10 mouse cellular contexts compared by ENCODE assay signal in the genomic region with DNA sequence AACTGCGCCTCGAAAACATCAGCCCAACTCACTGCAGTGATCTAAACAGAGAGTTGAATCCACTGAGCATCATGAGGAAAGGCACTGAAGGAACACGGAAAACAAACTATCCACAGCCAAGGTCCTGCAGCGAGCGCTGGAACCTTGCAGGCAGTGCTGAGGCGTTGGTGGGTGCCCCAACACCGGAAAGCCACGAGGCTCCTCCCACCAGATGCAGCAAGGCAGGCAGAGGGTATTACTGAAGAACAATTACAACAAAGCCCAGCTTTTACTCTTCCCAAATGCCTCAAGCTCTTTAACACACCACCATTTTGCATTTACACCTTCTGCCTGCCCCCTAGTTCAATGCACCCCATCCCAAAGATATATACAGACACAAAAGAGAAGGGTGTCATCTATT.
DNase-seq lines count a peak whose midpoint lies in the region; ATAC-seq lines count a peak whose summit lies in the region.
"Had no signal": no experiment of that assay in that cellular context is flagged by ENCODE, and none has a peak within 500 bp of the region (broad histone marks: within the 10 kb centered on the region; RNA-seq: fewer than 3 reads in every experiment).

No protein-coding gene starts in this region.

- DNase-seq in heart, postnatal 36 days, result no peak
- peak; percentile 45 for DNase-seq in ES-CJ7 (ENCODE audit: low read depth, low spot score)
- no peak for DNase-seq in left cerebral cortex, postnatal 14 days (ENCODE audit: low spot score in 2 of 2)
- no peak for DNase-seq in cerebellum, adult 8-10 months
- DNase-seq: cerebellum, adult 9-11 months; heart, postnatal 10 days had no signal

- no peaks in the 10 kb centered on the region for H3K4me1 ChIP-seq in heart, embryonic 16.5 days (ENCODE audit: control insufficient read depth, insufficient read depth, low read length)
- peaks cover 14% of the 10 kb centered on the region for H3K4me1 ChIP-seq in hindbrain, embryonic 15.5 days (replicated peaks)
- H3K4me1 ChIP-seq in midbrain, embryonic 12.5 days, result 0 out of 2 replicates have a peak, but pooled peaks cover 9% of the 10 kb centered on the region

- no peak overlapping the region for H3K4me2 ChIP-seq in heart, embryonic 16.5 days (ENCODE audit: low read depth, low read length)
- H3K4me2 ChIP-seq in hindbrain, embryonic 15.5 days, result 0 out of 2 replicates have a peak overlapping the region, but pooled peaks have one; percentile 4
- H3K4me2 ChIP-seq in midbrain, embryonic 12.5 days (replicated peaks), result peak overlapping the region; percentile 19; the same call in 1 of the 2 replicates

- no peak overlapping the region for H3K4me3 ChIP-seq in heart, embryonic 16.5 days (ENCODE audit: low read length)
- H3K4me3 ChIP-seq in hindbrain, embryonic 15.5 days, result no peak overlapping the region
- 0 out of 2 replicates have a peak overlapping the region, but pooled peaks have one; percentile 2 for H3K4me3 ChIP-seq in midbrain, embryonic 12.5 days

- intact Hi-C loops in heart, postnatal 36 days (cut with DNase I), result no loop called here
- intact Hi-C loops in left cerebral cortex, postnatal 14 days (cut with DNase I), result loop anchor here (10.0 kb wide), 1 partner anchor 117 kb away; no protein-coding TSS in a partner anchor

- WGBS in heart, embryonic 16.5 days, result 38% methylated on average over 8 of the region's 8 CpGs
- WGBS in hindbrain, embryonic 15.5 days, result 18% methylated on average over 8 of the region's 8 CpGs
- WGBS in midbrain, embryonic 12.5 days, result 9% methylated on average over 8 of the region's 8 CpGs

- H3K27me3 ChIP-seq in heart, embryonic 16.5 days (ENCODE audit: control insufficient read depth, insufficient read depth, low read length), result peaks cover 4% of the 10 kb centered on the region; the same call in 1 of the 2 replicates
- no peaks in the 10 kb centered on the region for H3K27me3 ChIP-seq in hindbrain, embryonic 15.5 days
- 0 out of 2 replicates have a peak, but pooled peaks cover 3% of the 10 kb centered on the region for H3K27me3 ChIP-seq in midbrain, embryonic 12.5 days

- no peak overlapping the region for H3K9ac ChIP-seq in heart, embryonic 16.5 days (ENCODE audit: low read length)
- H3K9ac ChIP-seq in hindbrain, embryonic 15.5 days, result no peak overlapping the region
- H3K9ac ChIP-seq in midbrain, embryonic 12.5 days (replicated peaks), result no peak overlapping the region

- H3K36me3 ChIP-seq in heart, embryonic 16.5 days (ENCODE audit: control insufficient read depth, insufficient read depth), result no peaks in the 10 kb centered on the region
- H3K36me3 ChIP-seq in hindbrain, embryonic 15.5 days, result no peaks in the 10 kb centered on the region
- no peaks in the 10 kb centered on the region for H3K36me3 ChIP-seq in midbrain, embryonic 12.5 days

- H3K9me3 ChIP-seq in heart, embryonic 16.5 days (replicated peaks; ENCODE audit: control insufficient read depth, low read length), result no peaks in the 10 kb centered on the region
- no peaks in the 10 kb centered on the region for H3K9me3 ChIP-seq in hindbrain, embryonic 15.5 days
- no peaks in the 10 kb centered on the region for H3K9me3 ChIP-seq in midbrain, embryonic 12.5 days

- no peak overlapping the region for H3K27ac ChIP-seq in heart, embryonic 16.5 days (ENCODE audit: low read length)
- no peak overlapping the region for H3K27ac ChIP-seq in hindbrain, embryonic 15.5 days (replicated peaks)
- no peak overlapping the region for H3K27ac ChIP-seq in midbrain, embryonic 12.5 days (replicated peaks)

- ATAC-seq in heart, embryonic 16.5 days (replicated peaks; ENCODE audit: extremely low read depth, insufficient read depth, low FRiP score), result peak; percentile 25; the same call in 1 of the 2 replicates
- no peak for ATAC-seq in hindbrain, embryonic 15.5 days (ENCODE audit: low FRiP score, low read depth)
- ATAC-seq in midbrain, embryonic 12.5 days (ENCODE audit: low FRiP score, low read depth), result peak; percentile 39
- ATAC-seq in erythroblast, adult 5-6 weeks (replicated peaks; ENCODE audit: low FRiP score, poor library complexity, severe bottlenecking), result no peak

Comparison
In these comparisons a context has a peak if more than half of its experiments do, and no peak if none do; other contexts are left out.
1. ATAC-seq: peak in heart, embryonic 16.5 days (single experiment) and midbrain, embryonic 12.5 days (single experiment); none in hindbrain, embryonic 15.5 days (single experiment) and erythroblast, adult 5-6 weeks (single experiment).